ENCODE assay signal across 23 mouse cellular contexts in genomic region chr15:99601823-99602120, GRCm38 (mm10). TPM values are rescaled to one million over a fixed set of nuclear protein-coding genes. Genes with fewer than 3 reads are reported as not detected.
DNase-seq lines count a peak whose midpoint lies in the region; ATAC-seq and TF ChIP-seq lines count a peak whose summit lies in the region.
"Had no signal": no experiment of that assay in that cellular context is flagged by ENCODE, and none has a peak within 500 bp of the region (broad histone marks: within the 10 kb centered on the region; RNA-seq: fewer than 3 reads in every experiment).

No protein-coding gene starts in this region.

- peak overlapping the region; percentile 52; the same call in 1 of the 2 replicates for H3K27ac ChIP-seq in heart, embryonic 10.5 days
- H3K27ac ChIP-seq in ES-Bruce4 (ENCODE audit: insufficient read depth, low read length) = no peak overlapping the region
- peak overlapping the region; percentile 98 for H3K27ac ChIP-seq in cerebellum, adult 2 months (ENCODE audit: insufficient read depth, low read length)
- peak overlapping the region; percentile 65 for H3K27ac ChIP-seq in hindbrain, embryonic 15.5 days (replicated peaks)
- H3K27ac ChIP-seq in lung, postnatal 0 days (ENCODE audit: low read length) = no peak overlapping the region
- H3K27ac ChIP-seq: forebrain, embryonic 15.5 days; gastrocnemius, adult 2 months; limb, embryonic 15.5 days; macrophage had no signal

- no peak for DNase-seq in heart, embryonic 10.5 days (ENCODE audit: low spot score)
- no peak for DNase-seq in heart, adult 8-10 months (ENCODE audit: low spot score)
- DNase-seq in cerebellum, adult 2 months = peak in 1 of 2 experiments; percentile 97
- no peak for DNase-seq in urinary bladder, adult 18-20 months (ENCODE audit: low spot score in 2 of 2)
- no peak for DNase-seq in left cerebral cortex, postnatal 36 days (ENCODE audit: low spot score in 2 of 2)
- DNase-seq in lung, postnatal 0 days (ENCODE audit: low spot score) = no peak
- DNase-seq: adrenal gland, adult 2 months; gastrocnemius, adult 2 months; heart, adult 18-20 months; liver, postnatal 0 days; right cerebral cortex, postnatal 4 days had no signal

- H3K4me2 ChIP-seq in hindbrain, embryonic 15.5 days = no peak overlapping the region
- no peak overlapping the region for H3K4me2 ChIP-seq in lung, postnatal 0 days (replicated peaks; ENCODE audit: low read depth, low read length)
- H3K4me2 ChIP-seq: forebrain, embryonic 15.5 days; limb, embryonic 15.5 days had no signal

- H3K9ac ChIP-seq in ES-Bruce4 (ENCODE audit: low read depth, poor library complexity, severe bottlenecking) = peak overlapping the region; percentile 17; the same call in 1 of the 2 replicates
- no peak overlapping the region for H3K9ac ChIP-seq in hindbrain, embryonic 15.5 days
- H3K9ac ChIP-seq in lung, postnatal 0 days (replicated peaks; ENCODE audit: low read depth) = no peak overlapping the region
- H3K9ac ChIP-seq: forebrain, embryonic 15.5 days; limb, embryonic 15.5 days; liver, postnatal 0 days had no signal

- H3K4me1 ChIP-seq in heart, embryonic 10.5 days = peaks cover 67% of the 10 kb centered on the region
- peaks cover 4% of the 10 kb centered on the region for H3K4me1 ChIP-seq in ES-Bruce4 (ENCODE audit: control insufficient read depth, insufficient read depth, low read length)
- H3K4me1 ChIP-seq in cerebellum, adult 2 months (ENCODE audit: control insufficient read depth, insufficient read depth, low read length) = peaks cover 64% of the 10 kb centered on the region
- peaks cover 45% of the 10 kb centered on the region for H3K4me1 ChIP-seq in hindbrain, embryonic 15.5 days (replicated peaks)
- H3K4me1 ChIP-seq in lung, postnatal 0 days (ENCODE audit: insufficient read depth, low read depth, low read length) = no peaks in the 10 kb centered on the region

- H3K9me3 ChIP-seq in heart, embryonic 10.5 days = no peaks in the 10 kb centered on the region
- H3K9me3 ChIP-seq in ES-Bruce4 (replicated peaks; ENCODE audit: control insufficient read depth, insufficient read depth, low read length, poor library complexity, severe bottlenecking) = no peaks in the 10 kb centered on the region
- no peaks in the 10 kb centered on the region for H3K9me3 ChIP-seq in hindbrain, embryonic 15.5 days
- no peaks in the 10 kb centered on the region for H3K9me3 ChIP-seq in lung, postnatal 0 days (ENCODE audit: low read length)
- H3K9me3 ChIP-seq: forebrain, embryonic 15.5 days; limb, embryonic 15.5 days had no signal

- no peak for TF ChIP-seq EP300 in ES-Bruce4 (IDR thresholded peaks at IDR 0.05; ENCODE audit: insufficient read depth, low read depth, low read length)
- no peak for TF ChIP-seq EP300 in lung, postnatal 0 days (IDR thresholded peaks at IDR 0.05)

- 0 out of 2 replicates have a peak overlapping the region, but pooled peaks have one; percentile 4 for H3K4me3 ChIP-seq in heart, embryonic 10.5 days
- peak overlapping the region; percentile 17 for H3K4me3 ChIP-seq in ES-Bruce4 (ENCODE audit: low read depth, low read length)
- peak overlapping the region; percentile 55 for H3K4me3 ChIP-seq in cerebellum, adult 2 months (replicated peaks; ENCODE audit: insufficient read depth, low read depth, low read length)
- H3K4me3 ChIP-seq in hindbrain, embryonic 15.5 days = no peak overlapping the region
- H3K4me3 ChIP-seq in lung, postnatal 0 days (ENCODE audit: low read depth, low read length) = no peak overlapping the region
- H3K4me3 ChIP-seq: forebrain, embryonic 15.5 days; gastrocnemius, adult 2 months; left cerebral cortex, adult 2 months; limb, embryonic 15.5 days had no signal

- ATAC-seq in hindbrain, embryonic 15.5 days (ENCODE audit: low FRiP score, low read depth) = no peak
- no peak for ATAC-seq in lung, postnatal 0 days
- ATAC-seq: forebrain, embryonic 15.5 days; liver, postnatal 0 days had no signal

- no peaks in the 10 kb centered on the region for H3K36me3 ChIP-seq in heart, embryonic 10.5 days
- H3K36me3 ChIP-seq in ES-Bruce4 (ENCODE audit: control insufficient read depth, insufficient read depth, low read length, poor library complexity, severe bottlenecking) = no peaks in the 10 kb centered on the region
- no peaks in the 10 kb centered on the region for H3K36me3 ChIP-seq in hindbrain, embryonic 15.5 days
- no peaks in the 10 kb centered on the region for H3K36me3 ChIP-seq in lung, postnatal 0 days (ENCODE audit: insufficient read depth, low read length)
- H3K36me3 ChIP-seq: forebrain, embryonic 15.5 days; limb, embryonic 15.5 days had no signal

- TF ChIP-seq POLR2A in ES-Bruce4 (IDR thresholded peaks at IDR 0.05; ENCODE audit: insufficient read depth, low read length) = no peak
- TF ChIP-seq POLR2A in cerebellum, adult 2 months (IDR thresholded peaks at IDR 0.05; ENCODE audit: borderline replicate concordance, insufficient read depth, low read length) = no peak

- intact Hi-C loops in left cerebral cortex, postnatal 36 days (cut with DNase I) = no loop called here

- WGBS in heart, embryonic 10.5 days = 14% methylated on average over 5 of the region's 5 CpGs
- 7% methylated on average over 4 of the region's 5 CpGs for WGBS in cerebellum, adult 2 months
- 11% methylated on average over 5 of the region's 5 CpGs for WGBS in hindbrain, embryonic 15.5 days
- WGBS in lung, postnatal 0 days = 46% methylated on average over 5 of the region's 5 CpGs

- H3K27me3 ChIP-seq in heart, embryonic 10.5 days (ENCODE audit: insufficient read depth, poor library complexity, severe bottlenecking) = peaks cover 85% of the 10 kb centered on the region
- H3K27me3 ChIP-seq in ES-Bruce4 (ENCODE audit: control insufficient read depth, insufficient read depth, low read length, poor library complexity, severe bottlenecking) = no peaks in the 10 kb centered on the region
- H3K27me3 ChIP-seq in cerebellum, adult 2 months (ENCODE audit: control insufficient read depth, insufficient read depth, low read length) = no peaks in the 10 kb centered on the region
- no peaks in the 10 kb centered on the region for H3K27me3 ChIP-seq in hindbrain, embryonic 15.5 days
- 0 out of 2 replicates have a peak, but pooled peaks cover 8% of the 10 kb centered on the region for H3K27me3 ChIP-seq in lung, postnatal 0 days (replicated peaks; ENCODE audit: insufficient read depth, low read length)

- TF ChIP-seq CTCF in ES-Bruce4 (IDR thresholded peaks at IDR 0.05; ENCODE audit: low read depth, low read length) = no peak
- TF ChIP-seq CTCF in cerebellum, adult 2 months (IDR thresholded peaks at IDR 0.05; ENCODE audit: borderline replicate concordance, insufficient read depth, low read depth, low read length) = no peak
- TF ChIP-seq CTCF in lung, postnatal 0 days (IDR thresholded peaks at IDR 0.05) = no peak

RNA-seq across cellular contexts. Expression of gene Aqp6, which starts 0.6 kb away (rescaled TPM):
- 0.06 TPM in 1 of 2 replicates, not detected in the other for polyA plus RNA-seq in heart, embryonic 10.5 days (2016; fragmentation: Nextera tagmentation; extraction: Ambion mirVana)
- under 1 TPM in 2 of 4 experiments, not detected in 2; 0.17 to 0.41 TPM for total RNA-seq in heart, adult 8-10 months (2022)
- 0.32 and 0.42 TPM in 2 replicates for polyA plus RNA-seq in ES-Bruce4 (2011; ENCODE audit: insufficient read depth, insufficient read length, low read depth, missing spikeins)
- 29.0 and 38.4 TPM in 2 replicates for polyA plus RNA-seq in cerebellum, adult 2 months (2012; rRNA removed)
- polyA plus RNA-seq in hindbrain, embryonic 15.5 days (2015; fragmentation: Nextera tagmentation; extraction: Ambion mirVana) = 0.78 and 1.00 TPM in 2 replicates
- under 1 TPM; 0.48 to 0.81 TPM for total RNA-seq in left cerebral cortex, postnatal 36 days (2021)
- not detected in 2 replicates for polyA plus RNA-seq in lung, postnatal 0 days (2015; fragmentation: Nextera tagmentation; extraction: Ambion mirVana)
- total RNA-seq: adrenal gland, adult 2 months; gastrocnemius, adult 2 months; MEL had no signal
- polyA plus RNA-seq: adrenal gland, adult 2 months; C2C12; forebrain, embryonic 15.5 days; heart, postnatal 0 days; intestine, embryonic 14.5 days; kidney, embryonic 14.5 days; limb, embryonic 15.5 days; liver, postnatal 0 days; macrophage; thymus, postnatal 0 days had no signal

RNA-seq across cellular contexts. Expression of gene Aqp5, which starts 11.2 kb away (rescaled TPM):
- polyA plus RNA-seq in heart, embryonic 10.5 days (2016; fragmentation: Nextera tagmentation; extraction: Ambion mirVana) = 3.5 and 5.3 TPM in 2 replicates
- under 1 TPM in 3 of 4 experiments, not detected in 1; 0.26 to 0.57 (median 0.37) TPM for total RNA-seq in heart, adult 8-10 months (2022)
- not detected in 2 replicates for polyA plus RNA-seq in ES-Bruce4 (2011; ENCODE audit: insufficient read depth, insufficient read length, low read depth, missing spikeins)
- 0.36 and 0.56 TPM in 2 replicates for polyA plus RNA-seq in cerebellum, adult 2 months (2012; rRNA removed)
- 1.3 and 2.4 TPM in 2 replicates for polyA plus RNA-seq in hindbrain, embryonic 15.5 days (2015; fragmentation: Nextera tagmentation; extraction: Ambion mirVana)
- under 1 TPM; 0.23 to 0.37 TPM for total RNA-seq in left cerebral cortex, postnatal 36 days (2021)
- polyA plus RNA-seq in lung, postnatal 0 days (2015; fragmentation: Nextera tagmentation; extraction: Ambion mirVana) = 551 and 593 TPM in 2 replicates
- total RNA-seq: gastrocnemius, adult 2 months; MEL had no signal
- polyA plus RNA-seq: forebrain, embryonic 15.5 days; liver, postnatal 0 days; macrophage had no signal

RNA-seq across cellular contexts. Expression of gene Aqp2, which starts 22.9 kb away (rescaled TPM):
- polyA plus RNA-seq in heart, embryonic 10.5 days (2016; fragmentation: Nextera tagmentation; extraction: Ambion mirVana) = 0.15 TPM in 1 of 2 replicates, not detected in the other
- total RNA-seq in heart, adult 8-10 months (2022) = not detected
- polyA plus RNA-seq in ES-Bruce4 (2011; ENCODE audit: insufficient read depth, insufficient read length, low read depth, missing spikeins) = not detected in 2 replicates
- polyA plus RNA-seq in cerebellum, adult 2 months (2012; rRNA removed) = 0.23 and 0.43 TPM in 2 replicates
- not detected in 2 replicates for polyA plus RNA-seq in hindbrain, embryonic 15.5 days (2015; fragmentation: Nextera tagmentation; extraction: Ambion mirVana)
- total RNA-seq in left cerebral cortex, postnatal 36 days (2021) = not detected
- polyA plus RNA-seq in lung, postnatal 0 days (2015; fragmentation: Nextera tagmentation; extraction: Ambion mirVana) = not detected in 2 replicates
- total RNA-seq: gastrocnemius, adult 2 months; heart, adult 18-20 months; MEL had no signal
- polyA plus RNA-seq: forebrain, embryonic 15.5 days; heart, postnatal 0 days; intestine, embryonic 14.5 days; limb, embryonic 15.5 days; liver, postnatal 0 days; macrophage; thymus, postnatal 0 days had no signal

RNA-seq across cellular contexts. Expression of gene Racgap1, which starts 49.7 kb away (rescaled TPM):
- 138 TPM in 2 replicates for polyA plus RNA-seq in heart, embryonic 10.5 days (2016; fragmentation: Nextera tagmentation; extraction: Ambion mirVana)
- 1 to 10 TPM in 1 of 4 experiments, under 1 TPM in 3; 0.46 to 1.6 (median 0.99) TPM for total RNA-seq in heart, adult 8-10 months (2022)
- 122 and 134 TPM in 2 replicates for polyA plus RNA-seq in ES-Bruce4 (2011; ENCODE audit: insufficient read depth, insufficient read length, low read depth, missing spikeins)
- 15.5 and 15.6 TPM in 2 replicates for polyA plus RNA-seq in cerebellum, adult 2 months (2012; rRNA removed)
- polyA plus RNA-seq in hindbrain, embryonic 15.5 days (2015; fragmentation: Nextera tagmentation; extraction: Ambion mirVana) = 63.3 and 67.1 TPM in 2 replicates
- 10 to 100 TPM in 1 of 2 experiments, 1 to 10 TPM in 1; 8.3 to 10.1 TPM for total RNA-seq in left cerebral cortex, postnatal 36 days (2021)
- polyA plus RNA-seq in lung, postnatal 0 days (2015; fragmentation: Nextera tagmentation; extraction: Ambion mirVana) = 7.5 and 10.9 TPM in 2 replicates

Comparison
In these comparisons a context has a peak if more than half of its experiments do, and no peak if none do; other contexts are left out.
1. H3K27ac ChIP-seq: peak in heart, embryonic 10.5 days (single experiment), cerebellum, adult 2 months (single experiment) and hindbrain, embryonic 15.5 days (single experiment); none in ES-Bruce4 (single experiment) and lung, postnatal 0 days (single experiment).
2. H3K4me3 ChIP-seq: peak in heart, embryonic 10.5 days (single experiment), ES-Bruce4 (single experiment) and cerebellum, adult 2 months (single experiment); none in hindbrain, embryonic 15.5 days (single experiment) and lung, postnatal 0 days (single experiment).
3. RNA of gene Aqp6, which starts 0.6 kb away (polyA plus RNA-seq): 29.0 to 38.4 TPM in cerebellum, adult 2 months; 0.78 to 1.00 TPM in hindbrain, embryonic 15.5 days, 0.32 to 0.42 TPM in ES-Bruce4, 0.06 TPM in heart, embryonic 10.5 days and not detected in lung, postnatal 0 days; every median in the first group is over 10 times any median in the second.
4. RNA of gene Aqp5, which starts 11.2 kb away (polyA plus RNA-seq): 551 to 593 TPM in lung, postnatal 0 days; 3.5 to 5.3 TPM in heart, embryonic 10.5 days, 1.3 to 2.4 TPM in hindbrain, embryonic 15.5 days, 0.36 to 0.56 TPM in cerebellum, adult 2 months and not detected in ES-Bruce4; every median in the first group is over 10 times any median in the second.